Mouse (Mus musculus) left cerebral cortex, postnatal 25 days (tissue): ENCODE measurements around the gene Sept8. TPM values are rescaled to one million over a fixed set of nuclear protein-coding genes. Genes with fewer than 3 reads are reported as not detected.
A peak's percentile ranks its signal among the peaks of the same experiment; 100 is the strongest.
"Not testable (repeated sequence)": the region's sequence is repeated elsewhere in the genome, so short reads cannot be mapped to it uniquely, and the experiment has no call there.

ENCODE experiments used
- DNase-seq, 2 experiments: peaks; one replicate each; pipeline ENCODE4 v3.0.0; 2022; ENCODE audit warnings: low spot score in 2 of 2, mixed read lengths in 1 of 2
- intact Hi-C: fragments of 180-260 bp; cut with DNase I; formaldehyde crosslinking; loops from one replicate; pipeline ENCODE4 v1.15.1; 2025
- total RNA-seq, 2 experiments: library from RNA; stranded (reverse); gene quantifications; 2 replicates each; pipeline ENCODE4 v1.2.3; 2021

The Sept8 gene
- total RNA-seq, 2 experiments from 2014 or later = 299 to 327 TPM

- intact Hi-C loops, DNase-seq: not testable (repeated sequence)
Measured at GRCm38 (mm10) chr11:53556529-53556928, 37.5 kb downstream of the Sept8 start.

GRCm38 (mm10) chr11:53557992-53558391, 38.9 kb downstream of the Sept8 start:
- DNase-seq, intact Hi-C loops: not testable (repeated sequence)

DNA sequence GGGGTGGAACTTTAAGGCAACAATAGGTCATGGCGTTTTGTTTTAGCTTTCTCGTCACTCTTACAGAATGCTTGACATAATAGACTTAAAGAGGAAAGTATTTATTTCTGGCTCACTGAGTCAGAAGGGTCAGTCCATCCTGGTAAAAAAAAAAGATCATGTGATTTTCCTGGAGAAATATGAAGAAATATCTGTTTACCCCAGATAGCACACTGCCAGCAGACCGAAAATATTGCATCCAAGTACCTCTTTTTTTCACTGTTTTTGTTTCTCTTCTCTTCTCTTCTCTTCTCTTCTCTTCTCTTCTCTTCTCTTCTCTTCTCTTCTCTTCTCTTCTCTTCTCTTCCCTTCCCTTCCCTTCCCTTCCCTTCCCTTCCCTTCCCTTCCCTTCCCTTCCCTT, 40.9 kb downstream of the Sept8 start:
- intact Hi-C loops, DNase-seq: not testable (repeated sequence)

- intact Hi-C loops = loop anchor here (1.0 kb wide), 1 partner anchor 10 kb away; no protein-coding TSS in a partner anchor
Measured at GRCm38 (mm10) chr11:53561986-53562385, 42.9 kb downstream of the Sept8 start.

DNA sequence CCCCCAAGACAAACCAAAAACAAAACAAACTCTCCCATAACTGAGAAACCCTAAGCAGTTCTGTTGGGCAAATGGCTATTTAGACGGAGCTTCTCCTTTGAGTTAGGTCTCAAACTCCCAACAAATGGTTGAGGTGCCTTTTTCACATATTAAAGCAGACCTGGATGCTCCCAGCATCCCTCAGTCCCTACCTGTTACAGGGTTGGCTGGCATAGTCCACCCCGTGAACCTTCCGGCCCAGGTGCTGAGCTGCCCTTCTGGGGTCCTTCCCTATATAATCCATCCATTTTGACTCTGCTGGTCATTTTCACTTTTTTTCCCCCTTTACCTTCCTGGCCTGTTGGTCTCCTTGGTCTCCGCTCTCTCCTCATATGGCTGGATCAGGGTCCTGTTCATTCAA, 47.6 kb downstream of the Sept8 start:
- intact Hi-C loops = loop anchor here (5.0 kb wide), 1 partner anchor 89 kb away; no protein-coding TSS in a partner anchor
- no peak for DNase-seq

More at GRCm38 (mm10) chr11:53561986-53562385, 42.9 kb downstream of the Sept8 start:
- DNase-seq = no peak

DNA sequence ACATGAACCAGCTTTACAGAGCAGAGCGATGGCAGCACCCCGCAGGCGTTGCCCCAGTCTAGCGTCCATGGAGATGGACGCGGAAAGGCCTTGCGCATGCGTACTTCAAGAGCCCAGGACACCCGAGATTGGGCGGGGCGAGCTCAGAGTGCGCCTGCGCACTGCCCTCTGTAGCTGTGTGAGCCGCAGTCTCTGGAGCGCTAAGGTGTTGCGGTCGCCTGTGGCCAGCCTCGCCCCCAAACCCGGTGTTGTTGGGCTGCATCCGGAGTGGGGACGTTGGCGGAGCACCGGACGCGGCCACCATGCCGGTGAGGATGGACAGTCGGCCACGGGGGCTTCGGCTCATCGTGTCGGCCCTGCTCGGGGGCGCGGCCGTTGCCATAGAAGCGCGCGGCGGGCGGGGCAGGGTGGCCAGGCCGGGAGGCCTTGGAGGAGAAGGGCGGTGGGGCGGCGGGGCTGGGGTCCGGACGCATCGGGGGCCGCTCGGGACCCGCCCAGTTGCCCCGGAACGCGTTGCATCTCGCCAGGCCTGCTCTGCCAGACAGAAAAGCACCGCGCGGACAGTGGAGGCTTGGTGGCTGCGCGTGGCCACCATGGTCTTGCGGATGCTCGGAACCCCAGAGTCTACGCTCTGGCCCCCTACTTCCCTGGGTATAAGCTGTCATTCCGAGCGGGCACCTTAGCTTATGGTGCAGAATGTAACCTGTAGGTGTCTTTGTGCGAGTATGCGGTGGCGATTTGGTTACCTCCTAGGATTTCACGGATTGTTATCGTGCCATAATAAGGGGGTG, 48.4 kb downstream of the Sept8 start, which contains the start of gene Kif3a:
TSS of gene Kif3a (plus strand) at position 156 of the 791 bp plus-strand sequence.
- intact Hi-C loops = loop anchor here (5.0 kb wide), 1 partner anchor 90 kb away; no protein-coding TSS in a partner anchor
- peak; percentile 96 to 97 for DNase-seq

GRCm38 (mm10) chr11:53580562-53580961, 61.5 kb downstream of the Sept8 start:
- intact Hi-C loops = loop anchor here (5.0 kb wide), 2 partner anchors 108 to 157 kb away; partner anchors contain the start of gene Gm9837
- DNase-seq = no peak

DNA sequence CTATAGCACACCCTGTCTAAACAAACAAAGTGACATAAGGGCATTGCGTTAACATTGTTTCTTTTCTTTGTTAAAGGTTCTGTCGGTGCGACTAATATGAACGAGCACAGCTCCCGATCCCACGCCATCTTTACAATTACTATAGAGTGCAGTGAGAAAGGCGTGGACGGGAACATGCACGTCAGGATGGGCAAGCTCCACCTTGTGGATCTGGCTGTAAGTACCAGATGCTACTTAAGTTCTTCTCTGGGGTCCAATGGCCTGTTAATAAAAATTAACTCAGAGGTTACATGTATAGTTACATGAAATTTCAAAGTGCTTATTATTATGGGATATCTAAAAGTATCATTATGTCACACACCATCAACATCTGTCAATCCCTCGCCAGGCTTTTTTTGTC, 64.1 kb downstream of the Sept8 start:
- intact Hi-C loops = loop anchor here (5.0 kb wide), 2 partner anchors 111 to 154 kb away; partner anchors contain the start of gene Gm9837
- DNase-seq = no peak

DNA sequence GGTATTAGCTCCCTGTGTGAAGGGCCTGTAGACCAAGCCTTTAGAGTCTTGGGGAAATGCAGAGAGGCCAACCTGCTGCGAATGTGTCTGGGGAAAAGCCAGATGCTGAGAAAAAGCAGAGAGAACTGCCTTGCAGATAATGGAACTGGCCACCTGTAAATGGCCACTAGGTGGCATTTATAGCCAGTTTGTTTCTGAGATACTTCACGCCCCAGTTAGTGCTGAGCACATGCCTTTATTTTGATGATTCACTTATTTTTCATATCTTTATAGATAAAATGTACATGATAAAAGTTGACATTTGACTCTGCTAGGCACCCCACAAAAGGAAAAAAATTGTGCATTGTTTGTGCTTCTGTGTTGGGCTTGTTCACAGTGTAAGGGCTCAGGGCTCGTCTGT, 65.8 kb downstream of the Sept8 start:
- intact Hi-C loops = loop anchor here (5.0 kb wide), 2 partner anchors 113 to 152 kb away; partner anchors contain the start of gene Gm9837
- peak; percentile 29 to 40 for DNase-seq

- intact Hi-C loops = no loop called here
- DNase-seq = no peak
Measured at GRCm38 (mm10) chr11:53585510-53585909, 66.5 kb downstream of the Sept8 start.

DNA sequence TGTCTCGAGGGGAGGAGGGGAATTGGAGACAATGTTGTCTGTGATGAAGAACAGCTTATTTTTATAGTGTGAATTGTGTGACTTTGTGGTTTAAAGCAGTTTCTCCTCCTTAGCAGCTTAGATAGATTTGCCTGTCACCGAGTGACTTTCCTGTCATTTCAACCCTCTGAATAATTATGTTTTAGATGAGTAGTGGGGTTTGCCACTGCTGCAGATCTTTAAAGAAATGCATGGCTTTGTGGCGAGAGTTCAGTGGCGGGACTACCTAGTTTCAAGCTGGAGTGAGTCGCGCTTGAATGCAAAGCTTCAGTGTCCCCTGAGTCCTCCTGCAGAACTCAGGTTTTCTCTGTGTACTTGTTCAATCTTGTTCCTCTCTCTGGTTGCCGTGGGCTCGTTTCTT, 69.2 kb downstream of the Sept8 start:
- intact Hi-C loops = no loop called here

DNA sequence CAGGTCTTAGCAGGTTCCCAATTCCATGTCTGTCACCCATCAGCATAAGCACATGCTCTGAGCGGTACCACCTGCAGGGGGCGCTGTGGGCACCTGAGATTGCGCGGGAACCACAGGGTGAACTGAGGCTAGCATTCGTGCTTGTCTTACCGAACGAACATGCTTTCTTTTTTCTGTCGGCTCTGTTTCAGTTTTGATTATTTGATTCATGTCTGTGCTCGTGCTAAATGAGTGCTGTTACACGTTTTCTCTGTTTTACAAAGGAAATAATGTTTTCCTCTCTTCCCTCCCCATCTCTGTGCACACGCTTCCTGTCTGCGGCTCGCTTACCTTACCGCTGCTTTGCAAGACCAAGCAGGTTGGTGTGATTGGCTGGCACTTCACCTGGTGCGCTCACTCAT, 71.3 kb downstream of the Sept8 start:
- peak; percentile 35 to 44 for DNase-seq
- intact Hi-C loops = no loop called here

More for the DNA sequence above, 69.2 kb downstream of the Sept8 start:
- DNase-seq = no peak

DNA sequence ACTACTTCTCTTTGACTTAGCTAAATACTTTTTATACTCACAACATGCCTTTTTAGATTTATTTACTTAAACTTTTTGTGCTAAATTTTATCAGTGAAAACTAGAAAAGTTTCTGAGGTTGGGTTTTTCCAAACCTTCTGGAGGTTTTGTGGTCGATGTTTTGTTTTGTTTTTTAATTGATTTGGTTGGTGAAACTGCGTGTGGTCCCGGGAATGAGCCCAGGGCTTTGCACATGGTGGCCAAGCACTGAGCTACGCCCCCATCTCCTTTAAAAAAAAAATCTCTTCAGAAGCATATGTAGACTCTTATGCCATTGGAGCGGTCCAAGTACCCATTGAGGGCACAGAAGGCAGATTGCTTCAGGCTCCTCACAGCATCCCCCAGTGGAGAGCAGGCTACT, 72.1 kb downstream of the Sept8 start:
- DNase-seq = no peak
- intact Hi-C loops = no loop called here

Other genes with a start within 250 kb of the Sept8 start
- 100 to 1,000 TPM; 178 to 182 TPM for gene Hspa4, start 218.8 kb upstream of the Sept8 start, total RNA-seq
- 10 to 100 TPM; 13.2 to 15.7 TPM for gene Zcchc10, start 194.6 kb upstream of the Sept8 start, total RNA-seq
- 100 to 1,000 TPM; 179 to 194 TPM for gene Aff4, start 168.4 kb upstream of the Sept8 start, total RNA-seq
- gene Leap2, start 96.1 kb upstream of the Sept8 start, total RNA-seq = not detected
- gene Uqcrq, start 88.4 kb upstream of the Sept8 start, total RNA-seq = 100 to 1,000 TPM; 488 to 504 TPM
- gene Gdf9, start 88.2 kb upstream of the Sept8 start, total RNA-seq = 1 to 10 TPM in 1 of 2 experiments, under 1 TPM in 1; 0.41 to 1.2 TPM
- under 1 TPM; 0.32 to 0.34 TPM for gene Gm10447, start 62.1 kb upstream of the Sept8 start, total RNA-seq
- gene Shroom1, start 62.1 kb upstream of the Sept8 start, total RNA-seq = 1 to 10 TPM; 4.0 to 4.5 TPM
- not detected for gene Gm9837, start 48.8 kb upstream of the Sept8 start, total RNA-seq
- 1 to 10 TPM; 3.3 TPM for gene Gm9945, start 39.1 kb upstream of the Sept8 start, total RNA-seq
- gene Sowaha, start 39.0 kb upstream of the Sept8 start, total RNA-seq = 10 to 100 TPM; 79.1 to 79.3 TPM
- gene Kif3a, start 48.1 kb downstream of the Sept8 start, total RNA-seq = 100 to 1,000 TPM; 129 to 130 TPM
- gene Il4, start 99.4 kb downstream of the Sept8 start, total RNA-seq = not detected
- gene Il13, start 115.4 kb downstream of the Sept8 start, total RNA-seq = not detected
- gene Rad50, start 188.1 kb downstream of the Sept8 start, total RNA-seq = 1 to 10 TPM; 9.2 to 9.6 TPM
- gene Il5, start 201.5 kb downstream of the Sept8 start, total RNA-seq = not detected